Mouse (Mus musculus) kidney, adult 2 months (tissue): Measurements from ENCODE around the gene Mmrn1.

Experiments used
- CTCF ChIP-seq: fragments of 200-500 bp; conservative IDR thresholded peaks from 2 replicates; pipeline ENCODE4 v1.5.1; 2011; ENCODE audit warnings: low read depth, mild to moderate bottlenecking, control low read depth, low read length, moderate library complexity, mixed read lengths; ENCODE audit not compliant: insufficient read depth, insufficient read length
- POLR2A ChIP-seq: fragments of 200-500 bp; IDR thresholded peaks from one replicate; pipeline ENCODE4 v1.6.1; 2011; ENCODE audit warnings: low read depth, low read length, control low read depth

- TF ChIP-seq CTCF: no peak
- no peak for TF ChIP-seq POLR2A
These were observed 39.0 kb downstream of the Mmrn1 start for GRCm38 (mm10) chr6:60963726-60964125.
